Mouse (Mus musculus): Measurements from ENCODE around the gene 1190007I07Rik.
"Not testable (repeated sequence)": the region's sequence is repeated elsewhere in the genome, so short reads cannot be mapped to it uniquely, and the experiment has no call there.

The 1190007I07Rik gene

GRCm38 (mm10) chr10:82629111-82629585, 6.1 kb upstream of the 1190007I07Rik start:
- DNase-seq (ENCODE audit: extremely low spot score) = no peak

GRCm38 (mm10) chr10:82623553-82623932, 515 bp upstream of the 1190007I07Rik start:
- not testable (repeated sequence) for DNase-seq (ENCODE audit: extremely low spot score)

GRCm38 (mm10) chr10:82622235-82622634, 793 bp downstream of the 1190007I07Rik start:
- no peak for DNase-seq (ENCODE audit: extremely low spot score)

- not testable (repeated sequence) for DNase-seq (ENCODE audit: extremely low spot score)
Measured at GRCm38 (mm10) chr10:82594421-82594820, 28.6 kb downstream of the 1190007I07Rik start.

GRCm38 (mm10) chr10:82589673-82590072, 33.4 kb downstream of the 1190007I07Rik start:
- not testable (repeated sequence) for DNase-seq (ENCODE audit: extremely low spot score)

- DNase-seq (ENCODE audit: extremely low spot score) = not testable (repeated sequence)
Measured at GRCm38 (mm10) chr10:82571091-82571490, 51.9 kb downstream of the 1190007I07Rik start.
